Mouse (Mus musculus) layer of hippocampus, postnatal 36 days (tissue): ENCODE measurements around the gene Rpp25l. TPM values are rescaled to one million over a fixed set of nuclear protein-coding genes. Genes with fewer than 3 reads are reported as not detected.
A peak's percentile ranks its signal among the peaks of the same experiment; 100 is the strongest.
"Not testable (repeated sequence)": the region's sequence is repeated elsewhere in the genome, so short reads cannot be mapped to it uniquely, and the experiment has no call there.

Experiments
- DNase-seq, 2 experiments: peaks; one replicate each; pipeline ENCODE4 v3.0.0; 2022
- total RNA-seq, 2 experiments: library from RNA; stranded (reverse); gene quantifications; 2 replicates each; pipeline ENCODE4 v1.2.3; 2021

The Rpp25l gene
- total RNA-seq, 2 experiments from 2014 or later: 30.0 to 33.1 TPM

GRCm38 (mm10) chr4:41696930-41697841 lies 16.1 kb downstream of the Rpp25l start, which contains the start of gene Cntfr:
Gene Cntfr (minus strand): TSS chr4:41697089.
- peak; percentile 82 to 84 for DNase-seq

GRCm38 (mm10) chr4:41696452-41696851 lies 16.9 kb downstream of the Rpp25l start:
- not testable (repeated sequence) for DNase-seq

- DNase-seq: not testable (repeated sequence)
Observed at GRCm38 (mm10) chr4:41695800-41696199, 17.5 kb downstream of the Rpp25l start.

- DNase-seq: not testable (repeated sequence)
Observed at GRCm38 (mm10) chr4:41693511-41693910, 19.8 kb downstream of the Rpp25l start.

- not testable (repeated sequence) for DNase-seq
Observed at GRCm38 (mm10) chr4:41690014-41690413, 23.3 kb downstream of the Rpp25l start.

- DNase-seq: not testable (repeated sequence)
Observed at GRCm38 (mm10) chr4:41688562-41688961, 24.8 kb downstream of the Rpp25l start.

- DNase-seq: not testable (repeated sequence)
Observed at GRCm38 (mm10) chr4:41685882-41686492, 27.3 kb downstream of the Rpp25l start.

GRCm38 (mm10) chr4:41684931-41685453 lies 28.3 kb downstream of the Rpp25l start:
- not testable (repeated sequence) for DNase-seq

GRCm38 (mm10) chr4:41684131-41684930 lies 29.0 kb downstream of the Rpp25l start:
- not testable (repeated sequence) for DNase-seq

GRCm38 (mm10) chr4:41683303-41683702 lies 30.0 kb downstream of the Rpp25l start:
- not testable (repeated sequence) for DNase-seq

GRCm38 (mm10) chr4:41682789-41683188 lies 30.5 kb downstream of the Rpp25l start:
- no peak for DNase-seq

- DNase-seq: no peak
Observed at GRCm38 (mm10) chr4:41681947-41682346, 31.4 kb downstream of the Rpp25l start.

GRCm38 (mm10) chr4:41681176-41681575 lies 32.2 kb downstream of the Rpp25l start:
- no peak for DNase-seq

GRCm38 (mm10) chr4:41679291-41679690 lies 34.0 kb downstream of the Rpp25l start:
- no peak for DNase-seq

GRCm38 (mm10) chr4:41678863-41679262 lies 34.5 kb downstream of the Rpp25l start:
- no peak for DNase-seq

- no peak for DNase-seq
Observed at GRCm38 (mm10) chr4:41677006-41677629, 36.2 kb downstream of the Rpp25l start.

GRCm38 (mm10) chr4:41676248-41677005 lies 36.9 kb downstream of the Rpp25l start:
- no peak for DNase-seq

GRCm38 (mm10) chr4:41673186-41673585 lies 40.1 kb downstream of the Rpp25l start:
- DNase-seq: no peak

- no peak for DNase-seq
Observed at GRCm38 (mm10) chr4:41672522-41672963, 40.8 kb downstream of the Rpp25l start.

- DNase-seq: no peak
Observed at GRCm38 (mm10) chr4:41671963-41672480, 41.3 kb downstream of the Rpp25l start.

GRCm38 (mm10) chr4:41671500-41671899 lies 41.8 kb downstream of the Rpp25l start:
- DNase-seq: no peak
